Mouse (Mus musculus) embryo, embryonic 10.5 days (tissue): ENCODE measurements at regions not wholly inside any gene's neighbourhood (a gene's known extent, or its start where the extent isn't known, plus 50 kb on each side); places are given as distances from the start of the nearest gene placed in this dataset.

Source experiments
- DNase-seq: peaks from one replicate; pipeline ENCODE4 v3.0.0-alpha.2; 2015; ENCODE audit warnings: low spot score

- DNase-seq, result peak; percentile 17
These were observed 104.8 kb upstream of the Gm12830 start for GRCm38 (mm10) chr4:114716703-114717102.

GRCm38 (mm10) chr4:114720696-114721095 lies 100.8 kb upstream of the Gm12830 start:
- peak; percentile 67 for DNase-seq

- DNase-seq, result peak; percentile 23
These were observed 100.1 kb upstream of the Gm12830 start for GRCm38 (mm10) chr4:114721386-114721785.

- DNase-seq, result peak; percentile 39
These were observed 93.1 kb upstream of the Gm12830 start for GRCm38 (mm10) chr4:114728235-114729000.

GRCm38 (mm10) chr4:114733256-114734004 lies 88.1 kb upstream of the Gm12830 start:
- no peak for DNase-seq

GRCm38 (mm10) chr4:114738903-114739667 lies 82.4 kb upstream of the Gm12830 start:
- DNase-seq, result peak; percentile 75

- no peak for DNase-seq
These were observed 73.4 kb upstream of the Gm12830 start for GRCm38 (mm10) chr4:114748131-114748530.

GRCm38 (mm10) chr4:114759837-114760236 lies 61.7 kb upstream of the Gm12830 start:
- no peak for DNase-seq

- peak; percentile 76 for DNase-seq
These were observed 54.7 kb upstream of the Gm12830 start for GRCm38 (mm10) chr4:114766643-114767393.
